Mouse (Mus musculus): Measurements from ENCODE around the gene Olfr1062.
"Not testable (repeated sequence)": the region's sequence is repeated elsewhere in the genome, so short reads cannot be mapped to it uniquely, and the experiment has no call there.

Gene Olfr1062

DNA sequence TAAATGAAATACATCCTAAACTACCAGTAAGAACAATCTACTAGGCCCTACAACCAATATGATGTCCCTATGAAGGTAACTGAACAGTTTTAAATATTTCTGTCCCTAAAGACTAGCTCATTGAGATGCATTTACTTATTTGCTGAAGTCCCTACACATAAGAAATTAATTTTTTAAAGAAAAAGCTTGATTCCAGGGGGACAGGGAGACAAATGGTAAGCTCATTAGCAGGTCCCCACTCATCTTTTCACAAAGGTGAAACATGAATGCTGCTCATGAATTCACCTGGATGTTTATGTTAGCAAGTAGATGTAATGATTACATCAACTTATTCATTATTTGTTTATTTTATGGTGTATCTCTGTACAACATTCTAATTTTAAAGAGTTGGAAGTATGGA, at the start of gene Olfr1062:
Olfr1062 (minus strand) TSS at position 101 of the 400 bp plus-strand sequence.
- DNase-seq (ENCODE audit: low spot score in 2 of 2): not testable (repeated sequence)

DNA sequence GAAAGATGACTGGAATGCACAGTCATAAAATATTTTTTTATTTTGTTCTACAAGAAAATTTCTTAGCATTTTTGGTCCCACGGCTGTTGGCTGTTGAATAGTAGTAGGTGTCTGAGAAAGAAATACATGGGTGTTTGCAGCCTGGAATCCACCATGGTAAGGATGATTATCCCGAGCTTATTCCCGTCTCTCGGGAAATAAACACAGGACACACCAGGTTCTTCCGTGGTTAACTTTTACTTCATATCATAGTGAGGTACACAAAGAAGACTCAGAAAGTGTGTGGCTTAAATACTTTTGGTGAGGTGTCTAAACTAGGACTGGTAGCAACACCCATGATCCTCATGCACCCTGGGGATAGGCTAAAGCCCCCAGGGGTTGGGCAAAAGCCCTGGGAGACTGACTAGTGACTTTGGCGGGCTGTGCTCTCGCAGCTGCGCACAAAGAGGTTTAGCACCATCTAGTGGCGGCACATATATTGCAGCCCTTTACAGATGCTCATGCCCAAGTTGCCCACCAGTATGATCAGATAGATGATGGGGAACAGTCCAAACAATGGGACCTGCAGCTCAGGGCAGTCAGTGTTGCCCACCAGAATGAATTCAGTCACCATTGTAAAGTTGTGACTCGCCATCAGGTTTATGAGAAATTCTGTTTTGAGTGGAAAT, 38.0 kb upstream of the Olfr1062 start:
- peak; percentile 38 to 55 for DNase-seq (ENCODE audit: low spot score in 2 of 2)

- DNase-seq (ENCODE audit: low spot score in 2 of 2): no peak
Measured at GRCm38 (mm10) chr2:86460434-86460833, 33.9 kb upstream of the Olfr1062 start.

DNA sequence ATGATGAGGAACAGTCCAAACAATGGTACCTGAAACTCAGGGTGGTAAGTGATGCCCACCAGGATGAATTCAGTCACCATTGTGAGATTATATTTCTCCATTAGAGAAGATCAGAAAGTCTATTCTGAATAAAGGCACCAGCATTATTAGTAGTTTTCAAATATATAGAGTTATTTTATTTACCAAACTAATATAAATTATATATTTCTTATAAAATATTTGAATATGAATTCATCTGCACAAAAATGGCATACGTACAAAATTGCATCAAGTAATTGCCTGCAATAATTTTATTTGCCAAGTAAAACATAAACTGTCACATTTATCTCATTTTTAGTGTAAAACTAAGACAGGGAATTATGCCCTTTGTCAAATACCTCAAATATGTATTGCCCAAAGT, 29.6 kb upstream of the Olfr1062 start, which contains the start of gene Olfr1066:
Olfr1066 (minus strand) TSS at position 101 of the 400 bp plus-strand sequence.
- DNase-seq (ENCODE audit: low spot score in 2 of 2): no peak

DNA sequence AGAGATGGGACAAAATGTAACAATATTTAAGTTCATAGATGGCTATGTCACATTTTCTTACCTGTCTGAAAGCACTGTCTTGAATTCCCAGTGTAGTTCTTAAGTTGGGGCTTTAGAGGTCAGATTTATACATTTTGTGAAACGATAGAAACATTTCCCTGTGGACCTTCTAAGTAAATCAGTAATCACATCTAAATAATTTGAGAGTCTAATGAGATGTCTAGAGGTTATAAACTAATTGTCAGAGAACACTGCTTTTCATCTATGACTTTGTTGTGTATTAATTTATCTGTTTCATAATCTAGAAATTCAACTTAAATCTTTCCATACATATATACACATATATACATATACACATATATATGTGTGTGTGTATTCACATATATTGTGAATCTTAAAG, 23.9 kb upstream of the Olfr1062 start, which contains the start of gene Olfr1065:
Olfr1065 (minus strand) TSS at position 101 of the 400 bp plus-strand sequence.
- not testable (repeated sequence) for DNase-seq (ENCODE audit: low spot score in 2 of 2)

DNA sequence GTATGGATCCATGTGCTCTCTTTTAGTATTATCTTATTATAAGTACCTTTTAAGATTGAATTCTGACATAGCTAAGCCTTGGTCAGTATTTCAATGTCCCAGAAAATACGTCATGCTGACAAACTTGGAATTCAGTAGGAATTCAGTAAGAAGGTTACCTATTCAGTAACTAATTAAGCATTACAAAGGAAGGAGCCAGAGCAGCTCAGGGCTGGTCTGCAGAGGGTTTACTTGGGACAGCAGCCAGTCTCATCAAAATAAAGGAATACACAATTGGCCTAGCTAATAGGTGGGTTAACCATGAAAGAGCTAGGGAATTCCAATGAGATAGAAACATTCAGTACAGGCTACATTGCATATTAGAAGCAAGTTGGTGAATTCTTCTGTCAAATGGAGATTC, 15.6 kb upstream of the Olfr1062 start:
- not testable (repeated sequence) for DNase-seq (ENCODE audit: low spot score in 2 of 2)

DNA sequence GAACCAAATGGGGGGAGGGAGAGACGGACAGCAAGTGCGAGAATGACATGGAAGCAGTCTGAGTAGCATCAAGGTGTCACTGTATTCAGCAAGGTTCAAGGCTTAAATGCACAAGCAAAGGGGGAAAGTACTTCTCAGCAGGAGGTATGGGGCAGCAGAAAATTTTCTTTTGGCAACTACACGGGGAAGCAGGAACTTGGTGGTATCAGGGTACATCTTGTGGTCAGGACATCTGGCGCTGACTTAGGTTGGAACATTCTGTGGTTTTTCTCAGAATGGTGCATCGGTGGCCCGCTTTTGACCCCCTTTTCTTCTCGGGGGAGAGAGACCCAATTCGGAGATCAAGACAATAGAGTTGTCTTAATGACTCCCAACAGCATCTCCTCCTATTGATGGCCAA, 2.0 kb upstream of the Olfr1062 start:
- not testable (repeated sequence) for DNase-seq (ENCODE audit: low spot score in 2 of 2)

- DNase-seq (ENCODE audit: low spot score in 2 of 2): no peak
Measured at GRCm38 (mm10) chr2:86413950-86414349, 12.6 kb downstream of the Olfr1062 start, which contains the start of gene Olfr1061. Gene Olfr1061 (minus strand): TSS chr2:86414050.

DNA sequence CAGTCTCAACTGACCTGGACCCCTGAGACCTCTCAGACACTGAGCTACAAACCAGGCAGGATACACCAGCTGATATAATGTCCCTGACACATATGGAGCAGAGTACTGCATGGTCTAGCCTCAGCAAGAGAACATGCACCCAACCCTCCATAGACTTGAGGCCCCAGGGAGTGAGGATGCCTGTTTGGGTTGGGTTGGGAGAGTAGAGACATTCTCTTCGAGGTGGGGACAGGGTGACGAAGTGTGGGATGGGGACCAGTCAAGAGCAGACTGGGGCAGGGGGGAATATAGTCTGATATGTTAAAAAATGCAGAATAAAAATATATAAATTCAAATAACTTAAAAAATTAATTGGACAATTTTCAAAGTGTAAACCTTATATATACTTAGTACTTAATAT, 31.4 kb downstream of the Olfr1062 start:
- DNase-seq (ENCODE audit: low spot score in 2 of 2): no peak

- not testable (repeated sequence) for DNase-seq (ENCODE audit: low spot score in 2 of 2)
Measured at GRCm38 (mm10) chr2:86388461-86388860, 38.1 kb downstream of the Olfr1062 start, which contains the start of gene Olfr1058. Gene Olfr1058 (minus strand): TSS chr2:86388561.

DNA sequence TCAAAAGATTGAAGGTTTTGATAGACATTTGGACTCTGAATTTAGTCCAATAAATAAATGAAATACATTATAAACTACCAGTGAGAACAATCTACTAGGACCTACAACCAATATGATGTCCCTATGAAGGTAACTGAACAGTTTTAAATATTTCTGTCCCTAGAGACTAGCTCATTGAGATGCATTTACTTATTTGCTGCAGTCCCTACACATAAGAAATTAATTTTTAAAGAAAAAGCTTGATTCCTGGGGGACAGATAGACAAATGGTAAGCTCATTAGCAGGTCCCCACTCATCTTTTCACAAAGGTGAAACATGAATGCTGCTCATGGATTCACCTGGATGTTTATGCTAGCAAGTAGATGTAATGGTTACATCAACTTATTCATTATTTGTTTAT, 48.3 kb downstream of the Olfr1062 start, which contains the start of gene Olfr1057:
Olfr1057 (minus strand) TSS at position 101 of the 400 bp plus-strand sequence.
- DNase-seq (ENCODE audit: low spot score in 2 of 2): no peak
